Mouse (Mus musculus) G1E (cell line): ENCODE results near the gene Rdh5.

Experiments used
- CTCF ChIP-seq: IDR thresholded peaks from 2 replicates; pipeline ENCODE4 v1.5.1; 2012; ENCODE audit warnings: low read depth, low read length, inconsistent platforms, mixed read lengths
- GATA1 ChIP-seq: IDR thresholded peaks from 2 replicates; pipeline ENCODE4 v1.6.1; 2012; ENCODE audit warnings: borderline replicate concordance, low read length, inconsistent platforms, mixed read lengths
- POLR2AphosphoS5 ChIP-seq: IDR thresholded peaks from 2 replicates; pipeline ENCODE4 v1.6.1; 2012; ENCODE audit warnings: low read depth, low read length, inconsistent platforms; ENCODE audit not compliant: insufficient replicate concordance
- TAL1 ChIP-seq: conservative IDR thresholded peaks from 2 replicates; pipeline ENCODE4 v1.6.1; 2012; ENCODE audit warnings: low read depth, low read length, inconsistent platforms, mixed read lengths

DNA sequence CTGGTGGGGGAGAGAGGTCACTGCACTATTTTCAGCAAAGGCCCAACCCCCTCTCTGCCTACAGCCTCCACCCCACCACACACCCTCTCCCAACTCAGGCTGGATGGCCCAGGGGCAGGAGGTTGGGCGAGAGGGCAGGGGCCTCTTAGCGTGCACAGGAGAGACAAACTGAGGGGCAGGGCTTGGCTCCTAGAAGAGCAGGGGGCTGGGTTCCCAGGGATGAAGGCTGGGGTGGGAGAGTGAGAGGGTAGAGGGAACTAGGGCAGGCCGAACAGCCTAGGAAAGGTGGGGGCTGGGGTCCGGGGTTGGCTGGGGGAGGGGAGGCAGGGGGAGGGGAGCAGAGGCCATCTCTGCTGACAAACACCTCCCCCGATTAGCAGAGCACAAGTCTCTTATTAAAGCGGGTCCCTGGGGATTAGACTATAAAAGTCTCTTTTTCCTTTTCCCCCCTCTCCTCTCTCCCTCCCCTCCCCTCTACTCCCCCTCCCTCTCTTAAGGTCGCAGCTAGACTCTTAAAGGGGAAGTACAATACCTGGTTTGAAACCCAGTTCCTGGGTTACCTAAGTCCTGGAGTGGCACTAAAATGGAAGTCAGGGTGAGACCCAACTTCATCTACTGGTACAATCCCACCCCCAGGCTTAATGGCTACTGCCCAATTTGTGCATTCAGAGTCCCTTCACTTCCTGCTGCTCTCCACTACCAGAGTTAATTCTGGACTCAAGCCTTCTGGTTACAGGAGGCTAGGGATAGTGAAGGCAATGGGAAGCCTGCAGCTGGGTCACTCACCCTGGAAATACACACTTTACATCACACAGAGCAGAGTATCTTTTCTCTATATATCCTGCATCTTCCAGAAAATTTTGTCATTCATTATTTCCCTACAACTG lies 33.5 kb downstream of the Rdh5 start:
- TF ChIP-seq CTCF (no peak), TAL1 (no peak), GATA1 (no peak), POLR2AphosphoS5 (no peak)
